Mouse (Mus musculus) forebrain, embryonic 16.5 days (tissue): ENCODE measurements around the gene Orc2. TPM values are rescaled to one million over a fixed set of nuclear protein-coding genes. Genes with fewer than 3 reads are reported as not detected.

Source experiments
- ATAC-seq: fragments of 200-750 bp; cut with Nextera tagmentation; 2 replicates; pipeline ENCODE4 v1.8.0; 2017; ENCODE audit warnings: mild to moderate bottlenecking, moderate library complexity
- H3K27ac ChIP-seq: fragments of 300-500 bp; sonication (generic); 2 replicates; pipeline ENCODE4 v1.5.1; 2014; ENCODE audit warnings: low read length, control low read depth
- H3K27me3 ChIP-seq: fragments of 300-500 bp; sonication (generic); replicated peaks from 2 replicates; pipeline ENCODE4 v1.6.1; 2014; ENCODE audit warnings: low read length; ENCODE audit not compliant: control insufficient read depth, insufficient read depth
- H3K36me3 ChIP-seq: fragments of 300-500 bp; sonication (generic); 2 replicates; pipeline ENCODE4 v1.6.1; 2014; ENCODE audit not compliant: control insufficient read depth, insufficient read depth
- H3K4me1 ChIP-seq: fragments of 300-500 bp; sonication (generic); replicated peaks from 2 replicates; pipeline ENCODE4 v1.6.1; 2014; ENCODE audit warnings: low read length; ENCODE audit not compliant: control insufficient read depth, insufficient read depth
- H3K4me2 ChIP-seq: fragments of 300-500 bp; sonication (generic); 2 replicates; pipeline ENCODE4 v1.6.1; 2014; ENCODE audit warnings: mild to moderate bottlenecking, low read length, control low read depth
- H3K4me3 ChIP-seq: fragments of 300-500 bp; sonication (generic); replicated peaks from 2 replicates; pipeline ENCODE4 v1.5.1; 2014; ENCODE audit warnings: mild to moderate bottlenecking, low read length, control low read depth
- H3K9ac ChIP-seq: fragments of 300-500 bp; sonication (generic); replicated peaks from 2 replicates; pipeline ENCODE4 v1.6.1; 2014; ENCODE audit warnings: low read depth, low read length, control low read depth
- H3K9me3 ChIP-seq: fragments of 300-500 bp; sonication (generic); 2 replicates; pipeline ENCODE4 v1.6.1; 2016; ENCODE audit warnings: low read length; ENCODE audit not compliant: control insufficient read depth
- WGBS: fragments of 180-500 bp; shearing (Covaris S2); extraction: QIAGEN DNeasy Blood & Tissue Kit; methylation state at CpG from one replicate; pipeline ENCODE4 v1.1.7; 2014; 5-methylcytosine and 5-hydroxymethylcytosine counted together
- polyA plus RNA-seq: library from polyadenylated mRNA; unstranded; fragments of >200 nt; fragmentation: Nextera tagmentation; extraction: Ambion mirVana; gene quantifications from 2 replicates; pipeline ENCODE4 v1.2.1, GENCODE M21; 2015

Orc2 gene
- polyA plus RNA-seq, 1 experiment from 2014 or later = 29.6 TPM

GRCm38 (mm10) chr1:58445861-58446260 is 59.0 kb downstream of the Orc2 start:
- H3K27me3 ChIP-seq = no peaks in the 10 kb centered on the region
- peaks cover 3% of the 10 kb centered on the region for H3K36me3 ChIP-seq
- H3K4me3 ChIP-seq = peak overlapping the region; percentile 55
- WGBS = 2% methylated on average over 11 of the region's 11 CpGs
- H3K27ac ChIP-seq = peak overlapping the region; percentile 92
- no peaks in the 10 kb centered on the region for H3K9me3 ChIP-seq
- H3K9ac ChIP-seq = peak overlapping the region; percentile 78
- peak overlapping the region; percentile 61 for H3K4me2 ChIP-seq
- no peak for ATAC-seq
- peaks cover 18% of the 10 kb centered on the region for H3K4me1 ChIP-seq

GRCm38 (mm10) chr1:58445143-58445722 is 59.7 kb downstream of the Orc2 start, which contains the start of the genes Nif3l1 and Ppil3:
Gene Nif3l1 (plus strand): TSS chr1:58445151.
Gene Ppil3 (minus strand): TSS chr1:58445486.
- Histone ChIP-seq H3K4me3 (peak within 1 kb of the TSS; percentile 55), H3K9ac (peak within 1 kb of the TSS; percentile 78), H3K9me3 (no peaks in the 10 kb centered on the region), H3K27ac (peak within 1 kb of the TSS; percentile 92), H3K4me2 (peak within 1 kb of the TSS; percentile 61), H3K27me3 (no peaks in the 10 kb centered on the region), H3K4me1 (peaks cover 18% of the 10 kb centered on the region), H3K36me3 (peaks cover 4% of the 10 kb centered on the region; the same call in 1 of the 2 replicates)
- peak; percentile 98 for ATAC-seq
- under 1% methylated on average over 33 of the region's 33 CpGs for WGBS

- no peaks in the 10 kb centered on the region for H3K9me3 ChIP-seq
- H3K4me2 ChIP-seq = peak overlapping the region; percentile 61
- peak overlapping the region; percentile 55 for H3K4me3 ChIP-seq
- no peak for ATAC-seq
- peak overlapping the region; percentile 92 for H3K27ac ChIP-seq
- peak overlapping the region; percentile 78 for H3K9ac ChIP-seq
- no peaks in the 10 kb centered on the region for H3K27me3 ChIP-seq
- peaks cover 4% of the 10 kb centered on the region; the same call in 1 of the 2 replicates for H3K36me3 ChIP-seq
- WGBS = 10% methylated on average over 10 of the region's 10 CpGs
- peaks cover 18% of the 10 kb centered on the region for H3K4me1 ChIP-seq
These were observed 60.2 kb downstream of the Orc2 start for GRCm38 (mm10) chr1:58444691-58445090.

GRCm38 (mm10) chr1:58424551-58424950 is 80.4 kb downstream of the Orc2 start:
- no peaks in the 10 kb centered on the region for H3K27me3 ChIP-seq
- H3K9me3 ChIP-seq = no peaks in the 10 kb centered on the region
- H3K4me3 ChIP-seq = no peak overlapping the region
- H3K4me2 ChIP-seq = no peak overlapping the region
- 88% methylated on average over 3 of the region's 3 CpGs for WGBS
- peaks cover 9% of the 10 kb centered on the region for H3K36me3 ChIP-seq
- no peak overlapping the region for H3K27ac ChIP-seq
- ATAC-seq = no peak
- H3K9ac ChIP-seq = no peak overlapping the region
- H3K4me1 ChIP-seq = peaks cover 21% of the 10 kb centered on the region

GRCm38 (mm10) chr1:58423371-58424248 is 81.3 kb downstream of the Orc2 start, which contains the start of gene Clk1:
Gene Clk1 (minus strand): TSS chr1:58424066.
- H3K9me3 ChIP-seq = no peaks in the 10 kb centered on the region
- no peaks in the 10 kb centered on the region for H3K27me3 ChIP-seq
- ATAC-seq = peak; percentile 91
- under 1% methylated on average over 79 of the region's 79 CpGs for WGBS
- H3K4me2 ChIP-seq = peak within 1 kb of the TSS; percentile 75
- H3K4me3 ChIP-seq = peak within 1 kb of the TSS; percentile 100
- H3K4me1 ChIP-seq = peaks cover 21% of the 10 kb centered on the region
- peak within 1 kb of the TSS; percentile 100 for H3K9ac ChIP-seq
- H3K36me3 ChIP-seq = peaks cover 15% of the 10 kb centered on the region
- H3K27ac ChIP-seq = peak within 1 kb of the TSS; percentile 99

- peak overlapping the region; percentile 100 for H3K4me3 ChIP-seq
- H3K9ac ChIP-seq = peak overlapping the region; percentile 100
- ATAC-seq = peak; percentile 60
- no peaks in the 10 kb centered on the region for H3K9me3 ChIP-seq
- H3K4me1 ChIP-seq = peaks cover 21% of the 10 kb centered on the region
- H3K27me3 ChIP-seq = no peaks in the 10 kb centered on the region
- WGBS = 8% methylated on average over 13 of the region's 13 CpGs
- H3K4me2 ChIP-seq = peak overlapping the region; percentile 75
- H3K36me3 ChIP-seq = peaks cover 21% of the 10 kb centered on the region
- H3K27ac ChIP-seq = peak overlapping the region; percentile 99
These were observed 82.0 kb downstream of the Orc2 start for GRCm38 (mm10) chr1:58422879-58423278.

- Histone ChIP-seq H3K36me3 (peaks cover 28% of the 10 kb centered on the region), H3K4me2 (peak overlapping the region; percentile 13; the same call in 1 of the 2 replicates), H3K4me3 (no peak overlapping the region), H3K27ac (no peak overlapping the region), H3K4me1 (peaks cover 21% of the 10 kb centered on the region), H3K9ac (no peak overlapping the region), H3K9me3 (no peaks in the 10 kb centered on the region), H3K27me3 (no peaks in the 10 kb centered on the region)
- WGBS = 67% methylated on average over 7 of the region's 7 CpGs
- no peak for ATAC-seq
These were observed 83.9 kb downstream of the Orc2 start for GRCm38 (mm10) chr1:58420961-58421360.

GRCm38 (mm10) chr1:58420032-58420431 is 84.9 kb downstream of the Orc2 start:
- no peaks in the 10 kb centered on the region for H3K27me3 ChIP-seq
- no peak overlapping the region for H3K27ac ChIP-seq
- H3K4me2 ChIP-seq = no peak overlapping the region
- no peak for ATAC-seq
- no peak overlapping the region for H3K4me3 ChIP-seq
- H3K9ac ChIP-seq = no peak overlapping the region
- peaks cover 21% of the 10 kb centered on the region for H3K4me1 ChIP-seq
- H3K36me3 ChIP-seq = peaks cover 31% of the 10 kb centered on the region
- H3K9me3 ChIP-seq = no peaks in the 10 kb centered on the region
- 90% methylated on average over 10 of the region's 10 CpGs for WGBS

- ATAC-seq = no peak
- 88% methylated on average over 2 of the region's 2 CpGs for WGBS
- no peak overlapping the region for H3K27ac ChIP-seq
These were observed 88.9 kb downstream of the Orc2 start for GRCm38 (mm10) chr1:58416048-58416447.

More at GRCm38 (mm10) chr1:58416048-58416447, 88.9 kb downstream of the Orc2 start:
- no peaks in the 10 kb centered on the region for H3K9me3 ChIP-seq
- peaks cover 2% of the 10 kb centered on the region for H3K4me1 ChIP-seq
- no peaks in the 10 kb centered on the region for H3K27me3 ChIP-seq
- no peak overlapping the region for H3K4me3 ChIP-seq
- no peak overlapping the region for H3K4me2 ChIP-seq
- H3K9ac ChIP-seq = no peak overlapping the region
- peaks cover 63% of the 10 kb centered on the region for H3K36me3 ChIP-seq
